ENCODE assay signal across 18 mouse cellular contexts in genomic region chr3:34643536-34644115, GRCm38 (mm10). TPM values are rescaled to one million over a fixed set of nuclear protein-coding genes. Genes with fewer than 3 reads are reported as not detected.
A peak's percentile ranks its signal among the peaks of the same experiment; 100 is the strongest.
DNase-seq lines count a peak whose midpoint lies in the region; ATAC-seq and TF ChIP-seq lines count a peak whose summit lies in the region.
"Had no signal": no experiment of that assay in that cellular context is flagged by ENCODE, and none has a peak within 500 bp of the region (broad histone marks: within the 10 kb centered on the region; RNA-seq: fewer than 3 reads in every experiment).

No protein-coding gene starts in this region.

- TF ChIP-seq CTCF in hindbrain, postnatal 0 days (IDR thresholded peaks at IDR 0.05; ENCODE audit: low read depth) = no peak

- H3K27me3 ChIP-seq in forebrain, embryonic 12.5 days = peaks cover 3% of the 10 kb centered on the region; the same call in 1 of the 2 replicates
- H3K27me3 ChIP-seq in hindbrain, postnatal 0 days (ENCODE audit: insufficient read depth, low read length) = peaks cover 14% of the 10 kb centered on the region

- peak overlapping the region; percentile 78 for H3K9ac ChIP-seq in forebrain, embryonic 12.5 days
- H3K9ac ChIP-seq in hindbrain, postnatal 0 days (replicated peaks; ENCODE audit: low read length) = no peak overlapping the region
- H3K9ac ChIP-seq: heart, embryonic 13.5 days had no signal

- no peaks in the 10 kb centered on the region for H3K36me3 ChIP-seq in forebrain, embryonic 12.5 days (replicated peaks)
- H3K36me3 ChIP-seq in hindbrain, postnatal 0 days (ENCODE audit: insufficient read depth, low read length) = no peaks in the 10 kb centered on the region
- H3K36me3 ChIP-seq: heart, embryonic 13.5 days had no signal

- H3K4me2 ChIP-seq in forebrain, embryonic 12.5 days = peak overlapping the region; percentile 89
- H3K4me2 ChIP-seq in hindbrain, postnatal 0 days (ENCODE audit: low read depth, low read length) = no peak overlapping the region
- H3K4me2 ChIP-seq: heart, embryonic 13.5 days had no signal

- peaks cover 82% of the 10 kb centered on the region for H3K4me1 ChIP-seq in forebrain, embryonic 12.5 days
- peaks cover 7% of the 10 kb centered on the region; the same call in 1 of the 2 replicates for H3K4me1 ChIP-seq in hindbrain, postnatal 0 days (ENCODE audit: insufficient read depth, low read length)

- peak; percentile 47 for DNase-seq in embryo, embryonic 10 days (ENCODE audit: low spot score)
- DNase-seq in hindbrain, postnatal 0 days (ENCODE audit: low spot score) = peak; percentile 1
- DNase-seq in neural tube, embryonic 10.5 days (ENCODE audit: extremely low spot score, low spot score) = peak; percentile 38
- DNase-seq in frontal cortex, postnatal 10 days (ENCODE audit: low spot score in 2 of 2) = no peak
- no peak for DNase-seq in left cerebral cortex, postnatal 14 days (ENCODE audit: low spot score in 2 of 2)
- DNase-seq in left cerebral cortex, postnatal 36 days (ENCODE audit: low spot score in 2 of 2) = no peak
- no peak for DNase-seq in right cerebral cortex, adult 18-20 months
- DNase-seq: cerebellum, postnatal 36 days; gastrocnemius, postnatal 14 days; kidney, postnatal 10 days; liver had no signal

- no peaks in the 10 kb centered on the region for H3K9me3 ChIP-seq in forebrain, embryonic 12.5 days
- no peaks in the 10 kb centered on the region for H3K9me3 ChIP-seq in hindbrain, postnatal 0 days (ENCODE audit: low read length)
- H3K9me3 ChIP-seq: heart, embryonic 13.5 days had no signal

- peak overlapping the region; percentile 23 for H3K4me3 ChIP-seq in forebrain, embryonic 12.5 days (replicated peaks)
- no peak overlapping the region for H3K4me3 ChIP-seq in hindbrain, postnatal 0 days (ENCODE audit: low read length)
- H3K4me3 ChIP-seq: heart, embryonic 13.5 days had no signal

- 4% methylated on average over 15 of the region's 15 CpGs for WGBS in forebrain, embryonic 12.5 days
- 37% methylated on average over 15 of the region's 15 CpGs for WGBS in hindbrain, postnatal 0 days

- H3K27ac ChIP-seq in forebrain, embryonic 12.5 days = peak overlapping the region; percentile 94
- peak overlapping the region; percentile 74; the same call in 1 of the 2 replicates for H3K27ac ChIP-seq in hindbrain, postnatal 0 days
- H3K27ac ChIP-seq: heart, embryonic 13.5 days had no signal

- no peak for ATAC-seq in forebrain, embryonic 12.5 days (ENCODE audit: low FRiP score)
- no peak for ATAC-seq in hindbrain, postnatal 0 days
- ATAC-seq: CD4-positive, CD25-positive, alpha-beta regulatory T cell, adult 4 months; inflammation-experienced regulatory T-cells, adult 6 months; lung, postnatal 0 days had no signal

- intact Hi-C loops in left cerebral cortex, postnatal 14 days (cut with DNase I) = loop anchor here (2.0 to 5.0 kb wide), 3 partner anchors 81 to 311 kb away; no protein-coding TSS in a partner anchor
- intact Hi-C loops in left cerebral cortex, postnatal 36 days (cut with DNase I) = loop anchor here (5.0 to 10.0 kb wide), 3 partner anchors 356 to 701 kb away; no protein-coding TSS in a partner anchor

RNA-seq across cellular contexts. Expression of gene Sox2, which starts 6.6 kb away (rescaled TPM):
- 75.5 and 77.0 TPM in 2 replicates for polyA plus RNA-seq in forebrain, embryonic 12.5 days (2016; fragmentation: Nextera tagmentation; extraction: Ambion mirVana)
- total RNA-seq in hindbrain, postnatal 0 days (2014; rRNA removed) = 68.1 and 80.2 TPM in 2 replicates
- polyA plus RNA-seq in hindbrain, postnatal 0 days (2015; fragmentation: Nextera tagmentation; extraction: Ambion mirVana) = 22.6 and 26.3 TPM in 2 replicates
- total RNA-seq in left cerebral cortex, postnatal 14 days (2021) = 10 to 100 TPM; 27.8 to 45.3 TPM
- total RNA-seq in left cerebral cortex, postnatal 36 days (2021) = 10 to 100 TPM; 39.9 to 44.4 TPM
- total RNA-seq: monocyte, adult 5-6 weeks had no signal
- polyA plus RNA-seq: CD4-positive, CD25-positive, alpha-beta regulatory T cell, adult 4 months; inflammation-experienced regulatory T-cells, adult 6 months; small intestine, adult 2 months had no signal

Comparison
In these comparisons a context has a peak if more than half of its experiments do, and no peak if none do; other contexts are left out.
1. DNase-seq: peak in embryo, embryonic 10 days (single experiment), hindbrain, postnatal 0 days (single experiment) and neural tube, embryonic 10.5 days (single experiment); none in frontal cortex, postnatal 10 days (0 of 2), left cerebral cortex, postnatal 14 days (0 of 2), left cerebral cortex, postnatal 36 days (0 of 2) and right cerebral cortex, adult 18-20 months (single experiment).